Mouse (Mus musculus) bone marrow macrophage, adult 2 months (primary cell): ENCODE results near the gene Tes3-ps.

Source experiments
- CTCF ChIP-seq: IDR thresholded peaks from 2 replicates; pipeline ENCODE4 v1.5.1; 2012; ENCODE audit warnings: low read depth, mild to moderate bottlenecking, low read length, moderate library complexity
- POLR2A ChIP-seq: IDR thresholded peaks from 2 replicates; pipeline ENCODE4 v1.6.1; 2012; ENCODE audit warnings: mild to moderate bottlenecking, low read depth, low read length, borderline replicate concordance

GRCm38 (mm10) chr13:49479399-49479798, 13.7 kb upstream of the Tes3-ps start:
- no peak for TF ChIP-seq POLR2A
- no peak for TF ChIP-seq CTCF
